Mouse (Mus musculus) lung, postnatal 14 days (tissue): ENCODE results near the gene D5Ertd579e.

Experiments
- DNase-seq: peaks from one replicate; pipeline ENCODE4 v3.0.0; 2021

The D5Ertd579e gene

DNA sequence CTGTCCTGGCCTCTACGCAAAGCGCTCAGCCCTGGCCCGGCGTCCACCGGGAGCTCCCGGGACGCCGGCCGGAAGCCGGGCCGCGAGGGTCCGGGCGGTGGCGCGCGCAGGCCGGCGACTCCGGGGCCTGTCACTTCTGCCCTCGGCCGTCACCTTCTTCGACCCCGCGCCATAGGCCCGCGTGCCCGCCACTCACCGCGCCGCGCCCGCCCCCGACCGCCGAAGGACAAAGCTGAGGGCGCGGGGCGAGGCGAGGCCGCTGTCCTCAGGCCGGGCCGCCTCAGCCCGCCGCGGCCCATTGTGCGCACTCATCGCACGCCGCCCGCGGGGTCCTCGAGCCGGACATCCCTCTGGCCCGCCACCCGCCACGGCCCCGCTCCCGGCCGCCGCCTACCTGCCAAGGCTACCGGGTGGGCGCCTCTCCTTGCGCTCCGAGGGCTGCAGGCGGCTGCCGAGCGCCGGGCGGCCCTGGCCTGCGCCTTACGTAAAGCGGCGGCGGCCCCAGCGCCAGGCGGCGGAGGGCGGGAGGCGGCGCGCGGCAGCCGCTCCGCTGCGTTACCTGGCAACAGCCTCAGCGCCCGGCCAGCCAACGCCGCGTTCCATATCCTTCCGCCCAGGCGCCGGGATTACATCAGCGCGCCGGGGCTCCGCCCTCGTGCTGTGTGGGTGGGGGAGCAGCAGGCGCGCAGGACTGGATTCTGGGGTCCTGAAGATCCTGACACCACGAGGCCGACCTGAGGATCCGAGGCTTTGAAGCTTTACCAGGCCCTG lies at the start of gene D5Ertd579e:
Gene D5Ertd579e (minus strand): TSS at position 564 of the 771 bp plus-strand sequence.
- peak; percentile 94 for DNase-seq

DNA sequence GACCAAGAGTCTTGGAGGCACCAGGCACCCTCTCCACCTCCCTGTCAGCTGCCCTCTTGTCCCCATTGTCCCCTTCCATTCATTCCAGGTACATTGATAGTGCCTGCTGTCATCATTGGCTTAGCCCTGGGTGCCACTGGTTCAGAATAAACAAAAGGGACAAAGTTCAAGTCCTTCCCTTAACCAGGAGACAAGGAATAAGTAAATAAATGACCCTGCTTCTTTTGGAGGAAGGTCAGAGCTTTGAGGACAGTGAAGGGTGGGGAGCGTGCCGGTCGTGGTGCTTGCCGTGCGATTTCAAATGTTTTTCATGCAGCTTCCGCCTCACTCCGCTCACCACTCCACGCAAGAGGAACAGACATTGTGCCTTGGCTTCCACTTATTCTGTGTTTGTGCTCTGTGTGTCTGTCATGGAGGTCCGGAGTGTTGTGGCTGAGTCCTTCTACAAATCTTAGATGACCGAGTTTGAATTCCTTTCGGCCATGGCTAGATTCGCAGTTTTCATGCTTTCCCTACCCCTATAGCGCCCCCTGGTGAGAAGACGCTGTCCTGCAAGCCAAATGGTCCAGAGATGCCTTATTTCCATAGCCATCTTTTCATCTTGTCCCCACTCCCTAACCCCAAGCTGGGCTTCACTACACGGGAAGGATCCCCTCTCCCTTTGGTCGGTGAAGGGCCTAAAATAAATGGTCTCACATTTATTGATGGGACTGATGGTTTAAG lies 46.5 kb upstream of the D5Ertd579e start:
- DNase-seq, result peak; percentile 90

DNA sequence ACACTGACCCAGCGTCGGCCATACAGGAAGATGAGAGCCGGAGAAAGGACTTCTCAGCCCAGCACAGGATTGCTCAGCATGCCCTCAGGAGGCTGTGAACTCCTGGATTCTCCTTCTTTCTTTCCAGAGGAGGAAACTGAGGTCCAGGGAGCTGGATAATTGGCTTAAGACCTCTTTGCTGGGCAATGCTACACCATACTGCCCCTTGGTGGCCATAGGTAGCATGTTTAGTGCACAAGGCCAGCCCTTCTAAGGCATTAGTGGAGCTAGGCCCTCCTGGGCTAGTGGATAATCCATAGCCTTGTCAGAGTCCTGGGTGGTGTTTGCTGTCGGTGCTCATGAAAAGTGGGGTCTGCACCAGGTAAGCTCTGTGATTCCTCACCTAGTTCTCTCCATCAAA lies 44.0 kb upstream of the D5Ertd579e start:
- DNase-seq, result peak; percentile 38

DNA sequence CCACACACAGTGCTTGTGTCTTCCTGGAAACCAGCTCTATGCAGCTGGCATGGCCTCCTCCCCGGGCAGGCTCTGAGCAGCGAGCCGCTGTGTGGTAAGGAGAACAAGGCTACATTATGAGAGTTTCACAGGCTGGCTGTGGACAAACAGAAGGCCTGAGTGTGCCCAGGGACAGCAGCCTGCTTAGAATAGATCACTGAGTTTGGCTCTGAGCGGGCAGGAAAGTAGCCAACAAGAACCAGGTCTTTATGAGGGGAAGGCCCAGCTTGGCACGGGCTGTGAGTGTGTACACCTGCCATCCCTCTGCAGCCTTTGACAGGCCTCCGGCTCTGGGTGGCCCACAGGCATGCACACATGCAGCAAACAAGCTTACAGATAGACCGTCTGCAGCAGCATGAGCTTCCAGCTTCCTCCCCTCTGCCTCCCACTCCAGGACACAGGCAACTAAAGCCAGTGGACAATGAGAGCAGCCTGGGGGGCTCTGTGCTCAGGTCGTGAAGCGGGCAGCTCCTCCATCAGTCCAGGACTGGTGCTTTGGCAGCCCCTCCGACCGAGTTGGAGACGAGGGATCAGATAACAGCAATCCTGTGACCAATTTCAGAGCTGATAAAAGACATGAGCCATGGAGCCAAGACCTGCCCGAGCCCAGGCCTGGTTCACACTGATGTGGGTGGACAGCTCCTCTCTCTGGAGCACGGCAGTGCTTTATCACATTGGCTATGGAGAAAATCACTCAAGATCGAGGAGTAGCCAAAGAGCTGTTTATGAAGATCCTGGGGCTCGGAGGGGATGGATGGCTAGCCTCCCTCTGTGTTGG lies 43.2 kb upstream of the D5Ertd579e start:
- no peak for DNase-seq

DNA sequence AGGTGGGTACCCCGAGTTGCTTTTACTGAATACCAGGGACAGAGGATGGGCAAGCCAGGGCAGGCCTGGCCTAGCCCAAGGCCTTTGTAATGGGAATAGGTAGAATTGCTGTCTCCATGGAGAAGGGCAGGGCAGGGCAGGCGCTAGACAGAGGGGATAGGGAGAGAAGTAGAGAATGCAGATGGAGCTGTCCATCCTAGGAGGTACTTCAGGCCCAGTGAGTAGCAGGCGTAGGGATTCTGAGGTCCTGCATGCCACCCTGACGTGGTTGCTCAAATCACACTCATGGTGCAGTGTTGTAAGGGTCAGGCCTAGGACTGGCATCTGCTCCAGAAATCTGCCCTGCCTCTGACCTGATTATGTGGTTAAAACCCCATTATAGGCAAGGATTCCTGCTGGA lies 41.9 kb upstream of the D5Ertd579e start:
- no peak for DNase-seq

DNA sequence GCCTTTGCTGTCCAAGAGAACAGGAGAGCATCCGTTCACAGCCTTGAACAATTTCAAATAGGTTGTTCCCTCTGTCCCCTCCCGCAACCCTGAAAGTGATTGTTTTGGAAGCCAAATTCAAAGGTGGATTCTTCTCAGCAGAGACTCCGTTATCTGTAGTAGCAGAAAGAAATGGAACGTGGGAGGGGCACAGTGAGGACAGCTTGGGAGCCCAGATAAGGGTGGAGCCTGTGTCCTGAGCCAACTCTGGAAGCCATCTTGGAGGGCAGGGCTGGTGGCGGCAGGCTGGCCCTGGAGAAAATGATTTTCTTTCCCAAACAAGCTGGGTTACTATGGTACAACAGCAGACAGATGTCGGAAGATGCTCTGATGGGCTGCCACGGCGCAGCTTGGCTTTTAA lies 40.2 kb upstream of the D5Ertd579e start:
- no peak for DNase-seq

DNA sequence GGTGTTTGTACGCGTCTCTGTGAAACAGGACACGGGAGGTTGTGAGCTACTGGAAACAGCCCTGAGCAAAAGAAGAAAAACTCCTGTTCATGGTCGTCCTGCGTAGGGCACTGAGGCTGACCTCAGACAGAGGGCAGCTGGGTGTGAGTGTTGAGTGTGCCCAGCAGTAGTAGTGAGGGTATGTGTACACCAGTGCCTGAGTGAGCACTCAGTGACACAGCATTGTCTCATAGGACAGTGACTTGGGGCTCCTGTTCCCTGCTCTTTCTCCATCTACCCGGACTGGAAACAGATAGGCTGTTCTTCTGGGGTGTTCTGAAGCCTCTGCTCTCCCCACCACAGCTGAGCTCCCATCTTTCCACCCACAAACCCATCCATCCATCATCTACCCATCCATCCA lies 39.3 kb upstream of the D5Ertd579e start:
- DNase-seq, result no peak

DNA sequence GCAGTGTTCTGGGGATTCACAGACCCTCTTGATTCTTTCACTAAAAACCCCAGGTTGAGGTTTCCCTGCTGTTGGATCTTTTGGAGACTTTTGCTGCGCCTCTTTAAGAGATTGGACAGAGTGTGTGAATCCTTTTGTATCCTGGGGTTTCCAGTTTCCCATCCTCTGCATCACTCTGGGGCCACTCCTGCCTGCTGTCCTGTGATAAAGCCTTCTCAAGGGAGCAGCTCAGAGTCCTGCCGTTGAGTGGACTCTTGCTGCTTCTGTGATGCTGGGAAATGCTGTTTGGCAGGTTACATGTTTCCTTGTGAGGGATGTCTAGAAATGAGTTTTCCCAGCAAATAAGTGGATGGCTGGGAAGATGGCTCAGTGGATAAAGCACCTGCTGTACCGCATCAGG lies 37.6 kb upstream of the D5Ertd579e start:
- no peak for DNase-seq

DNA sequence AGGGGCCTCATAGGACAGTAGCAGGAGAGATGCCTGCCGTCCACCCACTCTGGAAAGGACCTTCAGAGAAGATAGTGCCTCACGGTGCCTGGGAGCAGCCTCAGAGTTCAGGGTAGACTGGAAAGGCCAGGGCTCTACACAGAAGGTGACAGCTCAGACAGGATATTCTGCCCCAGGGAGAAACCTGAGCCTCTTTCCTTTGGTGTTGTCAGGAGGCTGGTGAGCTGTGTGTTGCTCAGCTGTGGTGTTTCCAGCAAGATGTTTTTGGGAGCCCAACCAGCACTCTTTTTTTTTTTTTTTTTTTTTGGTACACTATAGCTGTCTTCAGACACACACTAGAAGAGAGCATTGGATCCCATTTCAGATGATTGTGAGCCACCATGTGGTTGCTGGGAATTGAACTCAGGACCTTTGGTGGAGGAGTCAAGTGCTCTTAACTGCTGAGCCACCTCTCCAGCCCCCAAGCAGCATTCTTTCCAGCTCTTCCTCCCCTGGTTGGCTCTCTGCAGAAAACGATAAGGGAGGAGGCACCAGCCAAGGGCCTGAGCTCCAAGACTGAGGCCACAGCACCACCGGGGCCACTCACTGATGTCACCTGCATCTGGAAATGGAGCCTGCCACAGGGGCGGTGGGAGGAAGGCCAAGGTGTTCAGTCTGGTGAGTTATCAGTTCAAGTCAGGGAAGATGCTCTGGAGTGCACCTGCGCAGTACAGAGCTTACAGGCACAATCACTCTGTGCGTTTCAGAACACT lies 36.3 kb upstream of the D5Ertd579e start:
- DNase-seq, result no peak

DNA sequence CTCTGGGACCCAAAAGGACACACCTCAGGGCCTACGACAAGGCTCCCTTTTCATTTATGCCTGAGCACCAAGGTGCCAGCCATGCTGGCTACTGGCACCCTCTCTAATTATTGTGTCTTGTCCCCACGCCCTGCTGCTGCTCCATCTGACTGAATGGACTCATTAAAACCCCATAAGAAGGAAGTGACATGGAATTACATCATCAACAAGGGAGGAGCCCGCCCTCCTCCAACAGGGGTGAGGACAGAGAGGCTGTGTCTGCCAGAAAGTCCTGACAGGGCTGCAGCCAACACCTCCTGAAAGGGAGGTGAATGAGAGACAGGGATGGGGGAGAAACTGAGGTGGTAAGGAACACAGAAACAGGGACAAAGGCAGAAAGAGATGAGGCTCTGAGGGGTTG lies 34.9 kb upstream of the D5Ertd579e start:
- DNase-seq, result no peak

DNA sequence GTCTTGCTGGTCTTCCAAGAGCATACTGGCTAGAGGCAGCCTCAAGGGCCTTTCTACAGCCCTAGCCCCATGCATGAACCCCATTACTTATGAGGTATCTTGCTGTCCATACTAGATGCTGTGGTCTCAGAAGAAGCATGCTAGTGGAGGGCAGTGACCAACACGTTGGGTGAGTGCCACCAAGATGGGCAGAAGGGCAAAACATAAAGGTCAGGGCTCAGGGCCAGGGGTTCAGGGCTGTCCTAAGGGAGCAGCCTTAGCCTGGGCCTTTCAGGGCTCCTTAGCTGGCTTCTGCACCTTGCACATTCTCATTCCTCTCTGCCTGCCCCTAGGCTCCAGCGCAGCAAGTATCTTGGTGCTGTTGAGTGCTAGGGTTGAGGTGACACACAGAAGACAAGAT lies 34.1 kb upstream of the D5Ertd579e start:
- DNase-seq, result no peak

DNA sequence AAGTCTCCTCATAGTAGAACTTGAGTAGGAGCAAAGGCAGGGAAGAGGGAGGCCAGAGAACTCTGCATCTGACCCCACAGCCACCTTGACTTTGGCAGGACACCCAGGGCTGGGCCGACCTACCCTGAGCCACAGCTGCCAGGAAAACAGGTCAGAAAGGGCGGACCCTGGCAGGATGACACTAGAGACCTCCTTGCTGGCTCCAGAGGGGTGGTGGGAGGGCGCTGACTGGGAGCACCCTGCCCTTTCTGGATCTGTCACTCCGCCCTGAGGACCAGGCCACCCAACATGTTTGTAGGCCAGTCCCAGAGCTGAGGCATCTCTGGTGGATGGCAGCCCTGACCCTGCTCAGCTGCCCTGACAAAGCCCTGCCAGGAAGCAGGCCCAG lies 33.3 kb upstream of the D5Ertd579e start:
- DNase-seq, result no peak

DNA sequence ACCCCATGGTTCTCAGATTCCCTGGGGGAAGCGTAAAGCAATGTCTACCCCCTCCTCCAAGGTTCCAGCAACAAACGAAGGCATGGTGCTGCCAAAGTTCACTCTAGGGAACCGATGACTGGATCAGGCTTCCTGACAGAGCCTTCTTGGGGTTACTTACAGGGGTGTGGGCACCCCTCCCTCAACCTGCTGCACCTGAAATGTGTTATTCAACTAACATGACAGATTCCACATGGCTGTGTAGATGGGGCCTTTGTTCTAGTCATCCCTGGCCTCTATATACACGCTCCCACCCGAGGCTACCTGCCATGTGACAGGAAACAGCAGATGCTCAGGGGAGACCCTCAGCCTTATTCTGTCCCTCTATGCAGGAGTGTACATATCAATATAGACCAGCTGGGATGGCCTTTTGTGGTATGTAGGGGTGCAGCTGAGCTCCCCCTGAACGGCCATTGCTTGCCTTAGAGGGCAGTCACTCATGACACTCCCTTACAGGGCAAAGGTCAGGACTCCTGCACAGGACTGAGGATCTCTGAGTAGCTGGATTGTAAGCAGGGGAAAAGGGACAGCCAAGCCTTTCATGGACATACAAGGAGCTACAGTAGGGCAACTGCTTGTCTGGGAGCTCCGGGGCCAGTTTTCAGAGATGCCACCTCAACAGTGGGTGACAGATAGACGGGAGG lies 32.7 kb upstream of the D5Ertd579e start:
- no peak for DNase-seq

DNA sequence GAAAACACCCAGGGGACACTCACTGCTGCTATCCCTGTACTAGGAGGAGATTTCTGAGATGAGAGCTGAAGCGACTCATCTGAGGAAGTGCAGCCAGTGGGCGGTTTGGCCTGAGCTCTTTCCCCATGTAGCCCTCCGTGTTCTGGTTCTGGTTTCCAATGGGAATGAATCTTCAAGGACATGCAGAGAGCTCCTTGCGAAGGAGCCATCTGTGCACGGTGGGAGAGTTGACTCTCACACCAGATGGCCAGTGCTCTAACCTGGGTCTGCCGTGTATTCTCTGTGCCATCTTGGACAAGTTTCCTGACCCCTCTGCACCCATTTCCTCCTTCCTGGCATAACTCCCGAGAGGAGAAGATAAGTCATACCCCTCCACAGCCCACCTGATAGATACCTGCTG lies 32.0 kb upstream of the D5Ertd579e start:
- DNase-seq, result no peak

DNA sequence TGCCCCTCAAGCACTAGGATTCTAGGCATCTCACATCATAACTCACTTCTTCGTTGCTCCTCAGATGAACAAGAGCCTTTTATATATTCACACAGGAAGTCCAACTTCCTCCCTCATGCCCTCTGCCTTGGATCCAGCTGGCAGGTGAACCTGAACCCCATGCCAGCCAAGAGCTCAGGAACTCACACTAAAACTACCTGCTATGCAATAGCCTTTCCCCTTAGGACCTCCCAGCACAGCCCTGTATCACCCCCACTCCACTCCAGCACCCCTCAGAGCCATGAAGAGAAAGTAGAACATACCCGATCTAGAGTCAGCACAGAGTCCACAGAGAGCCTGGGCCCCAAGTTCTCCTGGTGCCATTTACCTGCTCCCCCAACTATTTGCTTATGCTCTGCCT lies 31.3 kb upstream of the D5Ertd579e start:
- DNase-seq, result no peak

DNA sequence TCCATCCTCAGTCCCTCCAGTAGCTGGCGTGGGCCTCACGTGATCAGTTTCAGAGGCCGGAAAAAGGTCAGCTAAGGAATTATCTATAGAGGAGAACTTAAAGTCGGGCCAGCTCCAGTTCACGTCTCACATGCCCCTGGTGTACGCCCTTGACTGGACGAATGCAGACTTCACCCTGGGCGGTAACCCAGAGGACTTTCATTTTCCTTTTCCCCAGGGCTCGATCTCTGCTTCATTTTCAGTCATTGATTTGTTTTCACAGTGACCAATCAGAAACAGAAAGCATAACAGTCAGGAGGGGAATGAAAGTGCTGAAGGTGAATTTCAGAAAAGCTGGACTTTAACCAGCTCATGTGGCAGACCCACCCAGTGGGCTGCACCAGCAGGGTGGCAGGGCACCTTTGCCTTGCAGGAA lies 30.6 kb upstream of the D5Ertd579e start:
- DNase-seq, result no peak

DNA sequence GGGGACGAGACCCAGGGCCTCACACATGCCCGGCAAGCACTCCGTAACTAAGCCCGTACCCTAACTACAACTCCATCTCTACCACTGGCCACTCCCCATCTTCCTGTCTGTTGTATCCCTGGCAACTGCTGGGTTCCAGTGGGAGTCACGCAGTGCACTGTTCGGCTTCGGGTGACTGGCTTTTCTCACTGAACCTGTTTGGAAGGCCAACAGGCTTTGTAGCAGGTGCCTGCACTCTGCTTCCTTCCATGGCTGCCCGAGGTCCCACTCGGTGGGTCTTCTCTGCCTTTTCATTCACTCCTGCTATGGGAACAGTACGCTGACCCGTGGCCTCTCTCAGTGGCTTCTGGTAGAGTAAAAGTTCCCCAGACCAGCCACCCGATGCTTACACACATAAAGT lies 30.0 kb upstream of the D5Ertd579e start:
- no peak for DNase-seq

DNA sequence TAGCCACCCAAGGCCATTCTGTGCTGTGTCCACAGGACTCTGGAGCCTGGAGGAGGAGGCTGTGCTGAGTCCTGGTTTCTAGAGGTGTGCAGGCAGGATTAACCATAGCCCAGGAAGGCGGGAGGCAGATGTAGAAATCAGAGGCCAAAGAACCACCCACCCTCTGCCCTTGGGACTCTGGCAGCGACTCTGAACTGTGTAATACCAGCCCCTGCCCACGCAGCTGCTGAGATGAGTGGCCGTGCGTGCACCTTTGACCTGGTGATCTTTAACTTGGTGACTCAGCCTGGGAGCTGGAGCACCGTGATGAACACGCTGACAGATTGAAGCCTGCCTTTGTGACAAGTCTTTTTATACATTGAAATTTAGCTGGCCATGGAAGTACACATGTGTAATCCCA lies 28.4 kb upstream of the D5Ertd579e start:
- DNase-seq, result peak; percentile 25

DNA sequence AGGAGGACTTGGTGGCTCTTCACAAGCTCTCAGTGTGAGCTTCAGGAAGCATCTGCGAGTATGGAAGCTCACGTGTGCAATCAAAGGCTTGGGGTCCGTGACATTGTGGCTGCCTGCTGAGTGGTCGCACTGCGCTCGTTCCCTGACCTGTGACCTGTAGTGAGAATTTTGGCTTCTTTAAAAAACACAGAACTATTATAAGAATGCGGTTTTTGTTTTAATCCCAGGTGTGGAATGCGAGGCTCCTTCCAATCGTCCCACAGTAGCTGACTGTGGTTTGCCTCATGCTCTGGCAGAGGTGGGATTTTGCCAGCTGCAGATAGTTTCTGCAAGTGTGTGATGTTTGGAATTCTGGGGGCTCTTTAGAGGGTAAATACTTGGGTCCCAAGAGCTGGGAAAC lies 27.5 kb upstream of the D5Ertd579e start:
- no peak for DNase-seq

DNA sequence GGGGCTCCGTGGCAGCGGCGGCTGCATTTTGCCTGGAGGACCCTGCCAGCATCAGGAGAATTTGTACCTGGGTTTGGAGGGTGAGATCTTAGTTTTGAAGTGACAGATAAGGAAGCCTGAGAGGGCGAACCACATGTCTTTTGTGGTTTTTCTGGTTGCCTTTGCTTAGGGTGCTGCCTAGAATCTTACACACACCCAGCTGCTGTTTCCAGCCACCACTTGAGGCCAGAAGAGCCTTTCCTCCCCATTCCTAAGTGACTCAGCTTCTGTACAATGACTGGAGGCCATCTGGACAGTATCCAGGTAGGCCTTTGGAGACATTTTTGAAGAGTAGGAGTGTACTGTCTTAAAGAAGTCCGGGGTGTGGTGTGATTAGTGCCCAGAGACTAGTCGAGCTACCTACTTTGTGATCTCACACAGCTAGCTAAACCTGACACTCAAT lies 26.6 kb upstream of the D5Ertd579e start:
- peak; percentile 60 for DNase-seq

DNA sequence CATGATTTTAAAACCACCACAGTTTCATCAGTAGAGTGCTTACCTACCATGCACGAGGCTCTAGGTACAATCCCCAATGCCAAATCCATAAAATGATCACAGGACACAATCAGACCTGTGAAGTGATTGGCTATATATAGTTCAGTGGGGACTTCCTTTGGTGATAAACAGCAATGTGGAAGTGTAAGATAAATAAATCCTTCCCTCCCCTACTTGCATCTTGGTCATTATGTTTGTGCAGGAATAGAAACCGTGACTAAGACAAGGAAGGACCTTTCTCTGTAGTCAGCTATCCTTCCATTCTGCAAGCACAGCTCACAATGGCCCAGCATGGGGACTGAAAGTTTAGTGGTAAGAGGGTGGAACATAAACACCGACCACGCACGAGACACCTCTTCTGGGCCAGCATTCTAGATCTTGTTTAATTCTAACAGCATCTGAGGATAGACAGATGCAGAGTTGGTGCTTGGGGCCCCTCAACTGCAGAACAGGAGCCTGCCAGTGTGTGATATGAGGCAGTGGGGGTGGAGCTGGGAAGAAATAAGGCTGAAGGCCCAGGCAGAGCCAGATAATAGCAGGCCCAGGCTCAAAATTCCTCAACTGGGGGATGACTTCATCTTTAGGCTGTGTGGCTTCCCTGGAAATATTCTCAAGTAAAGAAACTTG lies 25.0 kb upstream of the D5Ertd579e start:
- DNase-seq, result no peak

DNA sequence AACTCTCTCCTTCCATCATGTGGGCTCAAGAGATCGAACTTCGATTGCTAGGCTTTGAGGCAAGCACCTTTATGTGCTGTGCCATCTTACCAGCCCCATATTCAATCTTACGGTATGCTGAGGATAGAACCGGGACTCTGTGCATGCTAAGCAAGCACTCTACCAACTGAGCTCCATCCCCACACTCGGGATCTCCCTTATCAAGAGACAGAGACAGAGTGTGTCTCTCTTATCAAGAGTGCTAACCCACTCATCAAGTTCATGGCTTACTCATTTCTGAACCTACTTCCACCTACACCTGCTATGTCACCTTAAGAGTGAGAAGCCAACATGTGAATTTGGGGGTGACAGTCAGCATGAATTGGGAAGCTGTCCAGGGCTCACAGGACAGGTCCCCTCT lies 24.4 kb upstream of the D5Ertd579e start:
- DNase-seq, result no peak
